Mouse (Mus musculus): ENCODE measurements at regions not wholly inside any gene's neighbourhood (a gene's known extent, or its start where the extent isn't known, plus 50 kb on each side); places are given as distances from the start of the nearest gene placed in this dataset.

GRCm38 (mm10) chr5:51888404-51888803, 301.9 kb downstream of the Dhx15 start:
- H3K27me3 ChIP-seq (ENCODE audit: control insufficient read depth, insufficient read depth, low read length) = no peaks in the 10 kb centered on the region
- H3K9me3 ChIP-seq (ENCODE audit: control insufficient read depth, low read length) = no peaks in the 10 kb centered on the region
- H3K9ac ChIP-seq (replicated peaks; ENCODE audit: low read length) = no peak overlapping the region
- 29% methylated on average over 7 of the region's 7 CpGs for WGBS
- peak; percentile 34 for DNase-seq
- H3K36me3 ChIP-seq (ENCODE audit: control insufficient read depth, insufficient read depth, low read length) = no peaks in the 10 kb centered on the region
- H3K4me1 ChIP-seq (ENCODE audit: control insufficient read depth, insufficient read depth, low read length) = 0 out of 2 replicates have a peak, but pooled peaks cover 3% of the 10 kb centered on the region
- H3K27ac ChIP-seq (replicated peaks; ENCODE audit: low read depth, low read length) = no peak overlapping the region
- no peak for ATAC-seq (ENCODE audit: low FRiP score, low TSS enrichment)
- no peak overlapping the region for H3K4me2 ChIP-seq (ENCODE audit: low read length)
- H3K4me3 ChIP-seq (replicated peaks; ENCODE audit: low read depth, low read length) = no peak overlapping the region

GRCm38 (mm10) chr5:51882594-51882993, 307.7 kb downstream of the Dhx15 start:
- no peak overlapping the region for H3K9ac ChIP-seq (replicated peaks; ENCODE audit: low read length)
- no peaks in the 10 kb centered on the region for H3K36me3 ChIP-seq (ENCODE audit: control insufficient read depth, insufficient read depth, low read length)
- 67% methylated on average over 4 of the region's 4 CpGs for WGBS
- H3K4me1 ChIP-seq (ENCODE audit: control insufficient read depth, insufficient read depth, low read length) = no peaks in the 10 kb centered on the region
- H3K27me3 ChIP-seq (ENCODE audit: control insufficient read depth, insufficient read depth, low read length) = no peaks in the 10 kb centered on the region
- H3K4me2 ChIP-seq (ENCODE audit: low read length) = no peak overlapping the region
- no peak overlapping the region for H3K4me3 ChIP-seq (replicated peaks; ENCODE audit: low read depth, low read length)
- no peaks in the 10 kb centered on the region for H3K9me3 ChIP-seq (ENCODE audit: control insufficient read depth, low read length)
- ATAC-seq (ENCODE audit: low FRiP score, low TSS enrichment) = no peak
- no peak overlapping the region for H3K27ac ChIP-seq (replicated peaks; ENCODE audit: low read depth, low read length)
- DNase-seq = no peak

- H3K4me1 ChIP-seq (ENCODE audit: control insufficient read depth, insufficient read depth, low read length) = no peaks in the 10 kb centered on the region
- DNase-seq = no peak
- H3K36me3 ChIP-seq (ENCODE audit: control insufficient read depth, insufficient read depth, low read length) = no peaks in the 10 kb centered on the region
- no peak overlapping the region for H3K4me3 ChIP-seq (replicated peaks; ENCODE audit: low read depth, low read length)
- H3K9ac ChIP-seq (replicated peaks; ENCODE audit: low read length) = no peak overlapping the region
- no peaks in the 10 kb centered on the region for H3K27me3 ChIP-seq (ENCODE audit: control insufficient read depth, insufficient read depth, low read length)
- no peak for ATAC-seq (ENCODE audit: low FRiP score, low TSS enrichment)
- no peaks in the 10 kb centered on the region for H3K9me3 ChIP-seq (ENCODE audit: control insufficient read depth, low read length)
- H3K27ac ChIP-seq (replicated peaks; ENCODE audit: low read depth, low read length) = no peak overlapping the region
- no peak overlapping the region for H3K4me2 ChIP-seq (ENCODE audit: low read length)
- WGBS = 89% methylated on average over 3 of the region's 3 CpGs
Measured at GRCm38 (mm10) chr5:51882173-51882572, 308.1 kb downstream of the Dhx15 start.

GRCm38 (mm10) chr5:51876846-51877245, 309.3 kb upstream of the Ppargc1a start:
- Histone ChIP-seq H3K4me3 (replicated peaks; ENCODE audit: low read depth, low read length) (no peak overlapping the region), H3K9ac (replicated peaks; ENCODE audit: low read length) (no peak overlapping the region), H3K9me3 (ENCODE audit: control insufficient read depth, low read length) (no peaks in the 10 kb centered on the region), H3K4me1 (ENCODE audit: control insufficient read depth, insufficient read depth, low read length) (no peaks in the 10 kb centered on the region), H3K27me3 (ENCODE audit: control insufficient read depth, insufficient read depth, low read length) (no peaks in the 10 kb centered on the region), H3K27ac (replicated peaks; ENCODE audit: low read depth, low read length) (no peak overlapping the region), H3K4me2 (ENCODE audit: low read length) (no peak overlapping the region), H3K36me3 (ENCODE audit: control insufficient read depth, insufficient read depth, low read length) (no peaks in the 10 kb centered on the region)
- 90% methylated on average over 2 of the region's 2 CpGs for WGBS
- DNase-seq = no peak
- ATAC-seq (ENCODE audit: low FRiP score, low TSS enrichment) = no peak

- H3K36me3 ChIP-seq (ENCODE audit: control insufficient read depth, insufficient read depth, low read length) = no peaks in the 10 kb centered on the region
- no peak overlapping the region for H3K27ac ChIP-seq (replicated peaks; ENCODE audit: low read depth, low read length)
- H3K27me3 ChIP-seq (ENCODE audit: control insufficient read depth, insufficient read depth, low read length) = no peaks in the 10 kb centered on the region
- H3K9me3 ChIP-seq (ENCODE audit: control insufficient read depth, low read length) = no peaks in the 10 kb centered on the region
- no peak for ATAC-seq (ENCODE audit: low FRiP score, low TSS enrichment)
- no peaks in the 10 kb centered on the region for H3K4me1 ChIP-seq (ENCODE audit: control insufficient read depth, insufficient read depth, low read length)
- H3K9ac ChIP-seq (replicated peaks; ENCODE audit: low read length) = no peak overlapping the region
- no peak for DNase-seq
- WGBS = 95% methylated on average over 5 of the region's 5 CpGs
- no peak overlapping the region for H3K4me2 ChIP-seq (ENCODE audit: low read length)
- no peak overlapping the region for H3K4me3 ChIP-seq (replicated peaks; ENCODE audit: low read depth, low read length)
Measured at GRCm38 (mm10) chr5:51873571-51873970, 306.0 kb upstream of the Ppargc1a start.

- DNase-seq = no peak
- no peak overlapping the region for H3K9ac ChIP-seq (replicated peaks; ENCODE audit: low read length)
- no peak for ATAC-seq (ENCODE audit: low FRiP score, low TSS enrichment)
- no peak overlapping the region for H3K27ac ChIP-seq (replicated peaks; ENCODE audit: low read depth, low read length)
- H3K27me3 ChIP-seq (ENCODE audit: control insufficient read depth, insufficient read depth, low read length) = no peaks in the 10 kb centered on the region
- H3K36me3 ChIP-seq (ENCODE audit: control insufficient read depth, insufficient read depth, low read length) = no peaks in the 10 kb centered on the region
- H3K9me3 ChIP-seq (ENCODE audit: control insufficient read depth, low read length) = no peaks in the 10 kb centered on the region
- H3K4me1 ChIP-seq (ENCODE audit: control insufficient read depth, insufficient read depth, low read length) = no peaks in the 10 kb centered on the region
- 94% methylated on average over 12 of the region's 12 CpGs for WGBS
- no peak overlapping the region for H3K4me2 ChIP-seq (ENCODE audit: low read length)
- H3K4me3 ChIP-seq (replicated peaks; ENCODE audit: low read depth, low read length) = no peak overlapping the region
Measured at GRCm38 (mm10) chr5:51871735-51872134, 304.2 kb upstream of the Ppargc1a start.

- Histone ChIP-seq H3K9me3 (ENCODE audit: control insufficient read depth, low read length) (no peaks in the 10 kb centered on the region), H3K36me3 (ENCODE audit: control insufficient read depth, insufficient read depth, low read length) (no peaks in the 10 kb centered on the region), H3K4me3 (replicated peaks; ENCODE audit: low read depth, low read length) (no peak overlapping the region), H3K27me3 (ENCODE audit: control insufficient read depth, insufficient read depth, low read length) (no peaks in the 10 kb centered on the region), H3K4me1 (ENCODE audit: control insufficient read depth, insufficient read depth, low read length) (no peaks in the 10 kb centered on the region), H3K4me2 (ENCODE audit: low read length) (no peak overlapping the region), H3K27ac (replicated peaks; ENCODE audit: low read depth, low read length) (no peak overlapping the region), H3K9ac (replicated peaks; ENCODE audit: low read length) (no peak overlapping the region)
- 90% methylated on average over 18 of the region's 18 CpGs for WGBS
- ATAC-seq (ENCODE audit: low FRiP score, low TSS enrichment) (no peak), DNase-seq (no peak)
Measured at GRCm38 (mm10) chr5:51868223-51868713, 300.7 kb upstream of the Ppargc1a start.

- ATAC-seq (ENCODE audit: low FRiP score, low TSS enrichment) = no peak
- no peak overlapping the region for H3K4me2 ChIP-seq (ENCODE audit: low read length)
- WGBS = 77% methylated on average over 2 of the region's 2 CpGs
- H3K36me3 ChIP-seq (ENCODE audit: control insufficient read depth, insufficient read depth, low read length) = no peaks in the 10 kb centered on the region
- no peaks in the 10 kb centered on the region for H3K9me3 ChIP-seq (ENCODE audit: control insufficient read depth, low read length)
- H3K27me3 ChIP-seq (ENCODE audit: control insufficient read depth, insufficient read depth, low read length) = no peaks in the 10 kb centered on the region
- H3K9ac ChIP-seq (replicated peaks; ENCODE audit: low read length) = no peak overlapping the region
- H3K27ac ChIP-seq (replicated peaks; ENCODE audit: low read depth, low read length) = no peak overlapping the region
- no peaks in the 10 kb centered on the region for H3K4me1 ChIP-seq (ENCODE audit: control insufficient read depth, insufficient read depth, low read length)
- no peak for DNase-seq
- no peak overlapping the region for H3K4me3 ChIP-seq (replicated peaks; ENCODE audit: low read depth, low read length)
Measured at GRCm38 (mm10) chr5:51866002-51866401, 298.5 kb upstream of the Ppargc1a start.

GRCm38 (mm10) chr5:51860496-51860895, 293.0 kb upstream of the Ppargc1a start:
- Histone ChIP-seq H3K36me3 (ENCODE audit: control insufficient read depth, insufficient read depth, low read length) (no peaks in the 10 kb centered on the region), H3K9me3 (ENCODE audit: control insufficient read depth, low read length) (no peaks in the 10 kb centered on the region), H3K27ac (replicated peaks; ENCODE audit: low read depth, low read length) (no peak overlapping the region), H3K4me1 (ENCODE audit: control insufficient read depth, insufficient read depth, low read length) (no peaks in the 10 kb centered on the region), H3K4me2 (ENCODE audit: low read length) (no peak overlapping the region), H3K9ac (replicated peaks; ENCODE audit: low read length) (no peak overlapping the region), H3K27me3 (ENCODE audit: control insufficient read depth, insufficient read depth, low read length) (no peaks in the 10 kb centered on the region), H3K4me3 (replicated peaks; ENCODE audit: low read depth, low read length) (no peak overlapping the region)
- WGBS = 79% methylated on average over 5 of the region's 5 CpGs
- DNase-seq = no peak
- no peak for ATAC-seq (ENCODE audit: low FRiP score, low TSS enrichment)
